Mouse (Mus musculus): ENCODE results near the gene Cdkn1b. TPM values are rescaled to one million over a fixed set of nuclear protein-coding genes. Genes with fewer than 3 reads are reported as not detected.
A peak's percentile ranks its signal among the peaks of the same experiment; 100 is the strongest.

Gene Cdkn1b
- polyA plus RNA-seq (2016; fragmentation: Nextera tagmentation; extraction: Ambion mirVana), result 36.4 and 40.5 TPM in 2 replicates

DNA sequence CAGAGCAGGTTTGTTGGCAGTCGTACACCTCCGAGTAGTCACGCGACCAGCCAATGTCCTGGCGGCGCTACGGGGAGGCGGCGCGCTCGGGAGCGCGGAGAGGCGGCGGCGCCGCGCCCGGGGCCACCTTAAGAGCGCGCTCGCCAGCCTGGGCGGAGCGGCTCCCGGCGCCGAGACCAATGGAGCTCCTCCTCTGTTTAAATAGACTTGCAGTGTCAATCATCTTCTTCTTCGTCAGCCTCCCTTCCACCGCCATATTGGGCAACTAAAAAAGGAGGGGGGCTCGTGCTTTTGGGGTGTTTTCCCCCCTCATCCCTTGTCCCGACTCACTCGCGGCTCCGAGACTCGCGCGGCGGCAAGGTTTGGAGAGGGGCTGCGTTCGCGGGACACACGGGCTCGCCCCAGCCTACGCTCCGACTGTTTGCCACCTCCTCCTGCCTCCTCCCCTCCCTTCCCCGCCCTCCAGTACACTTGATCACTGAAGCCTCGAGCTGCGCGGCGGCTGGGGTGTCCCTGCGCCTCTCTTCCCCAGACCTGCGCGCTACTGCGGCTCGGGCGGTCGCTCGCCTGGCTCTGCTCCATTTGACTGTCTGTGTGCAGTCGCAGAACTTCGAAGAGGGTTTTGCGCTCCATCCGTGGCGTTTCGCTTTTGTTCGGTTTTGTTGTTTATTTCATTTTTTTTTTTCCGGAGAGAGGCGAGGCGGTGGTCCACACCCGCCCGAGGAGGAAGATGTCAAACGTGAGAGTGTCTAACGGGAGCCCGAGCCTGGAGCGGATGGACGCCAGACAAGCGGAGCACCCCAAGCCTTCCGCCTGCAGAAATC is at the start of gene Cdkn1b:
Gene Cdkn1b, plus strand, starts transcription at position 212 of the 824 bp plus-strand sequence.
- peak within 1 kb of the TSS; percentile 97 for H3K27ac ChIP-seq
- peak; percentile 97 for ATAC-seq (ENCODE audit: low FRiP score)
- H3K4me2 ChIP-seq, result peak within 1 kb of the TSS; percentile 92
- peaks cover 54% of the 10 kb centered on the region for H3K4me1 ChIP-seq
- H3K4me3 ChIP-seq (replicated peaks), result peak within 1 kb of the TSS; percentile 91
- H3K9me3 ChIP-seq, result no peaks in the 10 kb centered on the region
- under 1% methylated on average over 77 of the region's 77 CpGs for WGBS
- H3K36me3 ChIP-seq (replicated peaks), result peaks cover 4% of the 10 kb centered on the region
- peak within 1 kb of the TSS; percentile 97 for H3K9ac ChIP-seq
- H3K27me3 ChIP-seq, result peaks cover 9% of the 10 kb centered on the region; the same call in 1 of the 2 replicates

DNA sequence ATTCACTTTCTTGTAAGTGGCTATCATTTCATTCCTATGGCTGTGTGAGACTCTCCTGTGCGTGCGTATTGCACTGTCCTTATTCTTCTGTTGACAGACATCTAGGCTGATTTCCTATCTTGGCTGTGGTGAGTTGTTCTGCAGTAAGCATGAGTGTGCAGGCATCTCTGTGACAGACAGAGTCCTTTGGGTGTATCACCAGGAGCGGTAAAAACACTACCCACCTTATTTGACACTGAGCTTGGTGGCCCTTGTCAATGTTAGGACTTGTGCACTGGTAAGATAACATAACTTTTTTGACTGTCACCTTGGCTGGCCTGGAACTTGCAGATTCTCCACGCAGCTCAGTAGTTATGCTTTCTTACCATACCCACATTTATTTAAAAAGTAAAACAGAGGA is 49.3 kb upstream of the Cdkn1b start:
- H3K9ac ChIP-seq, result no peak overlapping the region
- 95% methylated on average over 4 of the region's 4 CpGs for WGBS
- no peak overlapping the region for H3K4me3 ChIP-seq (replicated peaks)
- H3K4me1 ChIP-seq, result no peaks in the 10 kb centered on the region
- no peaks in the 10 kb centered on the region for H3K9me3 ChIP-seq
- no peak overlapping the region for H3K4me2 ChIP-seq
- ATAC-seq (ENCODE audit: low FRiP score), result no peak
- peaks cover 65% of the 10 kb centered on the region for H3K36me3 ChIP-seq (replicated peaks)
- H3K27ac ChIP-seq, result no peak overlapping the region
- no peaks in the 10 kb centered on the region for H3K27me3 ChIP-seq

DNA sequence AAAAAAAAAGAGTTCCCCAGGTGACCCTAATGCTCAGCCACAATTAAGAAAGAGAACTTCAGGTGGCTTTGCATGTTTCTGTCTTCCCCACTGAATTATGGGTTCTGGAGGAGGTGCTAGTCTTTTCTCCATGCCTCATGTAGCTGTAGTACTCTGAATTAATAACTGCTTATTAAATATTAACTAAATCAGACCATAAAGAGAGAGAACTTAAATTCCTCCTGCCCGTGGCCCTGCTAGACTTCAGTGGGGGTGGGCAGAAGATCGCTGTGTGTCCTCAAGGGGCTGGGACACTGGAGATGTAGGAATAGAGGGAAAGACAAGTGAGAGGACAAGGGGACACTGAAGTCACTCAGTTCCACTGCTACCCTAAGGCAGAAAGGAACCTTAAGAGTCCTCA is 48.0 kb upstream of the Cdkn1b start:
- H3K4me2 ChIP-seq, result no peak overlapping the region
- WGBS, result 88% methylated on average over 2 of the region's 2 CpGs
- H3K36me3 ChIP-seq (replicated peaks), result peaks cover 66% of the 10 kb centered on the region
- H3K27ac ChIP-seq, result no peak overlapping the region
- no peaks in the 10 kb centered on the region for H3K27me3 ChIP-seq
- no peaks in the 10 kb centered on the region for H3K9me3 ChIP-seq
- H3K9ac ChIP-seq, result no peak overlapping the region
- ATAC-seq (ENCODE audit: low FRiP score), result no peak
- H3K4me3 ChIP-seq (replicated peaks), result no peak overlapping the region
- H3K4me1 ChIP-seq, result no peaks in the 10 kb centered on the region

DNA sequence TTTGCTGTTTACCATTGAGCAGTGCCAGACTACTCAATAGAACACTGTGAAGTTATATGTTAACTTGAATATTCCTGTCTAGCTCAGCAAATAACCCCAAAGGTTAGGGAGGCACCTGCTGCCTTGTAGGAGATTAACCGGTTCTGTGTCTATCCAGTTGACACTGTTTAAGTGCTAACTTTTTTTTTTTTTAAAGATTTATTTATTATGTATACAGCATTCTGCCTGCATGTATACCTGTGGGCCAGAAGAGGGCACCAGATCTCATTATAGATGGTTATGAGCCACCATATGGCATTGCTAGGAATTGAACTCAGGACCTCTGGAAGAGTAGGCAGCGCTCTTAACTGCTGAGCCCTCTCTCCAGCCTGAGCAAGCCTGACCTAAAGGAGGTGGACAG is 47.2 kb upstream of the Cdkn1b start:
- Histone ChIP-seq H3K9ac (no peak overlapping the region), H3K4me1 (no peaks in the 10 kb centered on the region), H3K27me3 (no peaks in the 10 kb centered on the region), H3K4me2 (no peak overlapping the region), H3K27ac (no peak overlapping the region), H3K36me3 (replicated peaks) (peaks cover 59% of the 10 kb centered on the region), H3K9me3 (no peaks in the 10 kb centered on the region), H3K4me3 (replicated peaks) (no peak overlapping the region)
- WGBS, result 82% methylated on average over 2 of the region's 2 CpGs
- no peak for ATAC-seq (ENCODE audit: low FRiP score)

DNA sequence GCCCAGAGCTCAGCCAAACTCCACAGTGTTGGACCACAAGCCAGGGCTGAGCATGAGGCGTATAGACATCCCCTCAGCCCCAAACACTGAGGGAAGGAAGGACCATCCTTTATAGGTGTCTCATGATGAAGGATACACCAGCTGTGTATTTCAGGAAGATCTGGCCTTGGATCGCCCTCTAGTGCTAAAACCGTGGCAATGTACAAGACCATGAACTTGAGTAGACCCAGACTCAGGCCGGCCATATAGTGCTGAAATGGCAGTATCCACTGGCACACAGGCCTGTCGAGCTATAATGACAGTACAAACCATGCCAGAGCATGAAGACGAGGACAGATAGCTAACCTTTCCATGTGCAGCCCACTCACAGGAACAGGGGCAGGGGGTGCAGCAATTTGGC is 43.4 kb upstream of the Cdkn1b start:
- ATAC-seq (ENCODE audit: low FRiP score), result 0 out of 2 replicates have a peak, but pooled peaks have one; percentile 15

DNA sequence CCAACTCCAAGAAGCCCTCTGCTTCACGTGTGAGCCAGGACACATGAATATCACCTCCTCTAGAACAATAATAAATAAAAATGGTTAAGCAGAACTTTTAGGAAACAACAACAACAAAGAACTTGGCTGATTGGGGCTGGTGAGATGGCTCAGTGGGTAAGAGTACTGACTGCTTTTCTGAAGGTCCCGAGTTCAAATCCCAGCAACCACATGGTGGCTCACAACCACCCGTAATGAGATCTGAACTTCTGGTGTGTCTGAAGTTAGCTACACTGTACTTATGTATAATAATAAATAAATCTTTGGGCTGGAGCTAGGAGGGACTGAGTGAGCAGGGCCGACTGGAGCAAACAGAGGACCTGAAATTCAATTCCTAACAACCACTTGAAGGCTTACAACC is 42.9 kb upstream of the Cdkn1b start:
- Histone ChIP-seq H3K27ac (no peak overlapping the region), H3K36me3 (replicated peaks) (peaks cover 30% of the 10 kb centered on the region)
- WGBS, result 89% methylated on average over 4 of the region's 4 CpGs

More for the DNA sequence above, 43.4 kb upstream of the Cdkn1b start:
- H3K4me1 ChIP-seq, result peaks cover 22% of the 10 kb centered on the region
- H3K4me2 ChIP-seq, result no peak overlapping the region
- peaks cover 26% of the 10 kb centered on the region for H3K36me3 ChIP-seq (replicated peaks)
- H3K9ac ChIP-seq, result no peak overlapping the region
- no peaks in the 10 kb centered on the region for H3K9me3 ChIP-seq
- H3K27me3 ChIP-seq, result no peaks in the 10 kb centered on the region
- H3K27ac ChIP-seq, result no peak overlapping the region
- 81% methylated on average over 6 of the region's 6 CpGs for WGBS
- no peak overlapping the region for H3K4me3 ChIP-seq (replicated peaks)

DNA sequence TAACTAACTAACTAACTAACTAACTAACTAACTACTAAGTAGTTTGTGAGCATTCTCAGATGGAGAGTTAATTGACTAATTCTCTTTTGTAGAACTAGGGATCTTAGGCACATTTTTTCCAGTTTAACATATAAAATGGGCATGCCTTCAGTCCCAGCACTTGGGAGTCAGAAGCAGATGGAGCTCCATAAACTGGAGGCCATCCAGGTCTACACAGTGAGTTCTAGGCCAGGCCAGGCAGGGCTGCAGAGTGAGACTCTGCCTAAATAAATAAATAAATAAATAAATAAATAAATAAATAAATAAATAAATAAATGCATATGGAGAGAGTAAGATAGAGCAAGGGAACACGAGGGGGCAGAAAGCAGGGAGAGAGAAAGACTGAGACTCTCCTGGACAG is 42.3 kb upstream of the Cdkn1b start:
- WGBS, result 74% methylated on average over 1 of the region's 1 CpGs

More for the DNA sequence above, 42.9 kb upstream of the Cdkn1b start:
- Histone ChIP-seq H3K27me3 (no peaks in the 10 kb centered on the region), H3K4me3 (replicated peaks) (no peak overlapping the region), H3K4me2 (no peak overlapping the region), H3K4me1 (peaks cover 22% of the 10 kb centered on the region), H3K9ac (no peak overlapping the region), H3K9me3 (no peaks in the 10 kb centered on the region)
- ATAC-seq (ENCODE audit: low FRiP score), result no peak

DNA sequence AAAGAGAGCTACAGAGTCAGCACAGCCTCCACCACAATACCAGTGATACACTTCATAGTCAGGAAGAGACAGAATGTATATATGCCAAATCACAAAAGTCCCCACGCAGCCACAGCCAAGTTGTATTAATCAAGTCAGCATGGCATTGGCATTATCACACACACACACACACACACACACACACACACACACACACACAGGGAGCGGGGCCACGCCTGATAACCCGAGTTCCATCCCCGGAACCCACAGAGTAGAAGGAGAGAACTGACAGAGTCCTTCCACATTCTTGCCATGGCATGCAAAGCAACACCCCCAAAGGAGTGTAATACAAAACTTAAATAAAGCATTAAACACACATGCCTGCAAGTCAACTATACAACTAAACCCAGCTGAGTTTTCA is 40.6 kb upstream of the Cdkn1b start:
- Histone ChIP-seq H3K27me3 (no peaks in the 10 kb centered on the region), H3K4me2 (no peak overlapping the region), H3K9ac (no peak overlapping the region), H3K27ac (no peak overlapping the region), H3K36me3 (replicated peaks) (peaks cover 26% of the 10 kb centered on the region), H3K4me3 (replicated peaks) (no peak overlapping the region), H3K9me3 (no peaks in the 10 kb centered on the region), H3K4me1 (peaks cover 29% of the 10 kb centered on the region)
- ATAC-seq (ENCODE audit: low FRiP score), result no peak
- WGBS, result 96% methylated on average over 5 of the region's 5 CpGs

More for the DNA sequence above, 42.3 kb upstream of the Cdkn1b start:
- Histone ChIP-seq H3K9me3 (no peaks in the 10 kb centered on the region), H3K9ac (no peak overlapping the region), H3K27me3 (no peaks in the 10 kb centered on the region), H3K4me2 (no peak overlapping the region), H3K4me1 (peaks cover 22% of the 10 kb centered on the region), H3K4me3 (replicated peaks) (no peak overlapping the region), H3K36me3 (replicated peaks) (peaks cover 28% of the 10 kb centered on the region), H3K27ac (no peak overlapping the region)
- no peak for ATAC-seq (ENCODE audit: low FRiP score)

DNA sequence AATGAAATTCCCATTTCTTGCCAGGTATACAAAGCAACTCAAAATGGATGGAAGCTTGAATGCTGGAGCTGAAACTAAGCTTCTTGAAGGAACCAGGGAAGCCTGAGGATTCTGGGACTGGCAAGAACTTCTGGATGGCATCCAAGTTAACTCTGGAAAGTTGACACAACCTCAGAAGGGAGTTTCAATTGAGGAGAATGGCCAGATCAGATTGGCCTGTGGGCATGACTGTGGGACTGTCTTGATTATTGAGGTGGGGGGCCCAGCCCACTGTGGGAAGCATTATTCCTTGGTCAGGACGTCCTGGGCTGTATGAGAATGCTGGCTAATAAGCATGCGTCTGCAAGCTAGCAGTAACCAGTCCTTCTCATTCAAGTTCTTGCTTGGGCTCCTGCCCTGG is 40.2 kb upstream of the Cdkn1b start:
- WGBS, result 55% methylated on average over 2 of the region's 2 CpGs
- Histone ChIP-seq H3K27ac (no peak overlapping the region), H3K36me3 (replicated peaks) (peaks cover 30% of the 10 kb centered on the region), H3K4me3 (replicated peaks) (no peak overlapping the region), H3K9ac (no peak overlapping the region), H3K27me3 (no peaks in the 10 kb centered on the region), H3K4me1 (peaks cover 33% of the 10 kb centered on the region), H3K9me3 (no peaks in the 10 kb centered on the region), H3K4me2 (no peak overlapping the region)
- no peak for ATAC-seq (ENCODE audit: low FRiP score)

DNA sequence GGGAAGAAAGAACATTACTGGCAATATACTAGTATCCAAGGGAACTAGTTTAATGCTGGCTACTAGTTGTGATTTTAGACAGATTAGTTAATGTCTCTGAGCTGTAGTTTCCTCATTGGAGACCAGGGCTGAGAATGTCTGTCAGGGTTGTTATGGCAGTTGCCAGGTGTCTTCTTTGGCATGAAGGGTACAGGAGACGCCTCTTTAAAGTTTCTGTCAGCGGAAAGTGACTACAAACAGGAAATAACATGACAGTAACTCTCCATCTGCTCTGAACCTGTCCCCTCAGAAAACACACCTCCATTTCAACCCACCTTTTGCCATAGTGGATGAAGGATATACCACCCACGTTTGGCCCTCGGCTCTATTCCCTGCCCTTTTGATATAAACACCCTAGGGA is 36.5 kb upstream of the Cdkn1b start:
- WGBS, result 91% methylated on average over 4 of the region's 4 CpGs
- H3K36me3 ChIP-seq (replicated peaks), result peaks cover 19% of the 10 kb centered on the region
- H3K9me3 ChIP-seq, result no peaks in the 10 kb centered on the region
- no peak overlapping the region for H3K9ac ChIP-seq
- peaks cover 59% of the 10 kb centered on the region for H3K4me1 ChIP-seq
- H3K4me3 ChIP-seq (replicated peaks), result no peak overlapping the region
- H3K27ac ChIP-seq, result no peak overlapping the region
- no peaks in the 10 kb centered on the region for H3K27me3 ChIP-seq
- no peak overlapping the region for H3K4me2 ChIP-seq
- ATAC-seq (ENCODE audit: low FRiP score), result no peak

DNA sequence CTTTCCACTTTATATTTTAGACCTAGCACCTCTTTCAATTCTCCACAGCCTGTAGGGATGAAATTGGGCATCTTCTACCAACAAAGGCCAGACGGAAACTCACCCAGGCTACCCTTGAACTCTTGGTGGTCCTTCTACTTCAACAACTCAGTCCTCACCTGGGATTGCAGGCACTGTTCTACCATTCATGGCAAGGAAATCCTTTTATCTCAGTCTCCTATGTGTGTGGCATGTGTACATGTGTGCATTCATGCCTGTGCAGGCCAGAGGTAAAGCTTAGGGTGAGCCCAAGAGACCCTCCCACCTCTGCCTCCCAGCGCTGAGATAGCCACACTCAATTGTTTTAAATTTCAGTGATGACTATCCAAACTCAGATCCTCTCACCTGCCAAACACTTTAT is 34.7 kb upstream of the Cdkn1b start:
- peaks cover 56% of the 10 kb centered on the region for H3K4me1 ChIP-seq
- H3K36me3 ChIP-seq (replicated peaks), result peaks cover 19% of the 10 kb centered on the region
- no peaks in the 10 kb centered on the region for H3K27me3 ChIP-seq
- H3K9me3 ChIP-seq, result no peaks in the 10 kb centered on the region
- ATAC-seq (ENCODE audit: low FRiP score), result no peak
- no peak overlapping the region for H3K9ac ChIP-seq
- H3K4me3 ChIP-seq (replicated peaks), result peak overlapping the region; percentile 51
- H3K4me2 ChIP-seq, result peak overlapping the region; percentile 67
- H3K27ac ChIP-seq, result no peak overlapping the region
- 86% methylated on average over 2 of the region's 2 CpGs for WGBS

DNA sequence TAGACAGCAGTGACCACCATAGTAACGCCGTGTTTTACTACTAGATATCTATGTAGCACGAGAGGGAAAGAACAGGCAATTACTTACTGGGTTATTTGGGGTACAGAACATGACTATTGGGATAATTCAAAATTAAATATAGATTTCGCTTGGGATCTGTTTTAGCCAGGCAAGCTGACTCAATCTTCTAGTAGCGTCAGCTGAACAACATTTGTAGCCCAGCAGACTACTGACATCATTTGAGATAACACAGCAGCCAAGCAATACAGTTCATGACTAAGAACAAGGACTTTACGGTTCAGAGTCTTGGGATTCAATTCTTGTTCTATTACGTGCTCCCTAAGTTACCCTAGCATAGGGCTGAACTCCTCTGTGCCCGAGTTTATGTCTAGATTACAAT is 33.7 kb upstream of the Cdkn1b start:
- Histone ChIP-seq H3K9me3 (no peaks in the 10 kb centered on the region), H3K4me2 (peak overlapping the region; percentile 67), H3K4me1 (peaks cover 47% of the 10 kb centered on the region), H3K27ac (no peak overlapping the region), H3K4me3 (replicated peaks) (peak overlapping the region; percentile 51), H3K9ac (peak overlapping the region; percentile 65), H3K27me3 (no peaks in the 10 kb centered on the region), H3K36me3 (replicated peaks) (peaks cover 19% of the 10 kb centered on the region)
- no peak for ATAC-seq (ENCODE audit: low FRiP score)
- 80% methylated on average over 8 of the region's 8 CpGs for WGBS

DNA sequence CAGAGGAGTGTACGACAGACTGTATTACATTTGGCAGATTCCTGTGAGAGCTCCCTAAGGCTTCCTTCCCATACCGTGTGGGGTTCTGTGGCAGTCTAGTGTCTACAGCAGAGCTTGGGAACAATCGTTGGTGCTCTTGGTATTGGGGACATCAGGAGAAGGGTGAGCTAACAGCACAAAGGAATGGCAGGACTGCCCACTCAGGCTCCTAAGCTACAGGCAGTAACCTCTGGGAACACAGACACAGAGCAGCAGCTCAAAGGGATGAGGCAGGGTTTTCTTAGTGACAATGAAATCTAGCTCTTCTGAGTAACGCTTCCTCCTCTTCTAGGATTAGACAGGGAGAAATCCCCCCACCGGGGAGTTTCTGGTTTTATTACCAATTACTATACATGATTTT is 33.2 kb upstream of the Cdkn1b start:
- Histone ChIP-seq H3K4me3 (replicated peaks) (peak overlapping the region; percentile 51), H3K27ac (peak overlapping the region; percentile 95), H3K36me3 (replicated peaks) (peaks cover 15% of the 10 kb centered on the region), H3K9me3 (no peaks in the 10 kb centered on the region), H3K27me3 (no peaks in the 10 kb centered on the region), H3K9ac (peak overlapping the region; percentile 65), H3K4me2 (peak overlapping the region; percentile 67), H3K4me1 (peaks cover 45% of the 10 kb centered on the region)
- 17% methylated on average over 5 of the region's 5 CpGs for WGBS
- peak; percentile 24; the same call in 1 of the 2 replicates for ATAC-seq (ENCODE audit: low FRiP score)
